Mouse (Mus musculus): ENCODE results near the gene Ttc22.

- TF ChIP-seq MYOG (IDR thresholded peaks at IDR 0.05; ENCODE audit: control insufficient read depth in 1 of 3, insufficient read depth in 1 of 3, insufficient read length in 2 of 3, low read depth in 2 of 3) = no peak
- no peak for TF ChIP-seq POLR2A (IDR thresholded peaks at IDR 0.05; ENCODE audit: insufficient read length, low read depth)
- TF ChIP-seq TCF12 (IDR thresholded peaks at IDR 0.05; ENCODE audit: insufficient read depth, poor library complexity, severe bottlenecking) = no peak
- TF ChIP-seq POLR2AphosphoS2 (IDR thresholded peaks at IDR 0.05; ENCODE audit: insufficient read length, low read depth) = no peak
- TF ChIP-seq SRF (IDR thresholded peaks at IDR 0.05; ENCODE audit: control insufficient read depth, insufficient read length, low read depth) = no peak
- TF ChIP-seq MAX (IDR thresholded peaks at IDR 0.05; ENCODE audit: low read depth) = no peak
- TF ChIP-seq MYOD1 (IDR thresholded peaks at IDR 0.05; ENCODE audit: control insufficient read depth in 1 of 3, insufficient read length in 2 of 3, low read depth in 2 of 3) = no peak
- TF ChIP-seq USF1 (IDR thresholded peaks at IDR 0.05; ENCODE audit: low read depth) = no peak
- TF ChIP-seq CEBPB (IDR thresholded peaks at IDR 0.05; ENCODE audit: insufficient read depth, poor library complexity, severe bottlenecking) = no peak
- no peak for TF ChIP-seq TCF3 (IDR thresholded peaks at IDR 0.05; ENCODE audit: insufficient read length, low read depth)
- no peak for TF ChIP-seq REST (IDR thresholded peaks at IDR 0.05; ENCODE audit: insufficient read depth, insufficient read length)
- no peak for TF ChIP-seq E2F4 (IDR thresholded peaks at IDR 0.05; ENCODE audit: insufficient read depth)
These were observed 31.4 kb upstream of the Ttc22 start for GRCm38 (mm10) chr4:106590871-106591270.
